Mouse (Mus musculus): Measurements from ENCODE around the gene Pygb. TPM values are rescaled to one million over a fixed set of nuclear protein-coding genes. Genes with fewer than 3 reads are reported as not detected.

Pygb gene
- total and polyA plus RNA-seq, 2 experiments from 2014 or later = 282 to 581 TPM

- Histone ChIP-seq H3K27ac (ENCODE audit: low read depth) (no peak overlapping the region), H3K4me2 (ENCODE audit: low read depth, low read length) (no peak overlapping the region), H3K36me3 (replicated peaks; ENCODE audit: control insufficient read depth, insufficient read depth, low read length) (no peaks in the 10 kb centered on the region), H3K4me3 (ENCODE audit: low read depth, low read length) (no peak overlapping the region), H3K27me3 (ENCODE audit: control insufficient read depth, insufficient read depth, low read length) (no peaks in the 10 kb centered on the region), H3K9ac (replicated peaks; ENCODE audit: low read depth, low read length) (no peak overlapping the region), H3K4me1 (ENCODE audit: control insufficient read depth, insufficient read depth) (no peaks in the 10 kb centered on the region), H3K9me3 (replicated peaks; ENCODE audit: control insufficient read depth, low read length) (no peaks in the 10 kb centered on the region)
- TF ChIP-seq CTCF (IDR thresholded peaks at IDR 0.05; ENCODE audit: low read depth) = no peak
- TF ChIP-seq EP300 (IDR thresholded peaks at IDR 0.05; ENCODE audit: low read depth) = no peak
- DNase-seq (ENCODE audit: low spot score) = no peak
- 76% methylated on average over 1 of the region's 1 CpGs for WGBS
- ATAC-seq (ENCODE audit: insufficient read depth, low read depth) = no peak
These were observed 88.0 kb downstream of the Pygb start for GRCm38 (mm10) chr2:150874508-150874907.

- Histone ChIP-seq H3K4me1 (ENCODE audit: control insufficient read depth, insufficient read depth) (no peaks in the 10 kb centered on the region), H3K4me2 (ENCODE audit: low read depth, low read length) (no peak overlapping the region), H3K4me3 (ENCODE audit: low read depth, low read length) (no peak overlapping the region), H3K9ac (replicated peaks; ENCODE audit: low read depth, low read length) (no peak overlapping the region), H3K36me3 (replicated peaks; ENCODE audit: control insufficient read depth, insufficient read depth, low read length) (no peaks in the 10 kb centered on the region), H3K27me3 (ENCODE audit: control insufficient read depth, insufficient read depth, low read length) (no peaks in the 10 kb centered on the region), H3K9me3 (replicated peaks; ENCODE audit: control insufficient read depth, low read length) (no peaks in the 10 kb centered on the region), H3K27ac (ENCODE audit: low read depth) (no peak overlapping the region)
- no peak for DNase-seq (ENCODE audit: low spot score)
- no peak for ATAC-seq (ENCODE audit: insufficient read depth, low read depth)
- 96% methylated on average over 1 of the region's 1 CpGs for WGBS
- TF ChIP-seq EP300 (IDR thresholded peaks at IDR 0.05; ENCODE audit: low read depth) (no peak), CTCF (IDR thresholded peaks at IDR 0.05; ENCODE audit: low read depth) (no peak)
These were observed 88.7 kb downstream of the Pygb start for GRCm38 (mm10) chr2:150875226-150875625.

- ATAC-seq (ENCODE audit: insufficient read depth, low read depth) (no peak), DNase-seq (ENCODE audit: low spot score) (no peak)
- no peak overlapping the region for H3K4me2 ChIP-seq (ENCODE audit: low read depth, low read length)
- no peaks in the 10 kb centered on the region for H3K4me1 ChIP-seq (ENCODE audit: control insufficient read depth, insufficient read depth)
- no peak overlapping the region for H3K9ac ChIP-seq (replicated peaks; ENCODE audit: low read depth, low read length)
- H3K4me3 ChIP-seq (ENCODE audit: low read depth, low read length) = no peak overlapping the region
- H3K9me3 ChIP-seq (replicated peaks; ENCODE audit: control insufficient read depth, low read length) = no peaks in the 10 kb centered on the region
- H3K27ac ChIP-seq (ENCODE audit: low read depth) = no peak overlapping the region
- H3K27me3 ChIP-seq (ENCODE audit: control insufficient read depth, insufficient read depth, low read length) = no peaks in the 10 kb centered on the region
- H3K36me3 ChIP-seq (replicated peaks; ENCODE audit: control insufficient read depth, insufficient read depth, low read length) = no peaks in the 10 kb centered on the region
- 90% methylated on average over 4 of the region's 4 CpGs for WGBS
- TF ChIP-seq CTCF (IDR thresholded peaks at IDR 0.05; ENCODE audit: low read depth) = no peak
These were observed 91.0 kb downstream of the Pygb start for GRCm38 (mm10) chr2:150877561-150877960.

Other genes with a start within 250 kb of the Pygb start
- not detected in 2 replicates for gene Cst7, start 216.3 kb upstream of the Pygb start, total RNA-seq (2014; rRNA removed; ENCODE audit: low replicate concordance)
- 0.12 and 0.16 TPM in 2 replicates for gene Cst7, start 216.3 kb upstream of the Pygb start, polyA plus RNA-seq (2015; fragmentation: Nextera tagmentation; extraction: Ambion mirVana)
- gene Apmap, start 178.2 kb upstream of the Pygb start, total RNA-seq (2014; rRNA removed; ENCODE audit: low replicate concordance) = 8.5 and 14.4 TPM in 2 replicates
- 19.0 and 19.8 TPM in 2 replicates for gene Apmap, start 178.2 kb upstream of the Pygb start, polyA plus RNA-seq (2015; fragmentation: Nextera tagmentation; extraction: Ambion mirVana)
- gene Acss1, start 118.2 kb upstream of the Pygb start, total RNA-seq (2014; rRNA removed; ENCODE audit: low replicate concordance) = 43.0 and 59.2 TPM in 2 replicates
- 17.0 and 18.5 TPM in 2 replicates for gene Acss1, start 118.2 kb upstream of the Pygb start, polyA plus RNA-seq (2015; fragmentation: Nextera tagmentation; extraction: Ambion mirVana)
- gene Vsx1, start 97.4 kb upstream of the Pygb start, total RNA-seq (2014; rRNA removed; ENCODE audit: low replicate concordance) = not detected in 2 replicates
- not detected in 2 replicates for gene Vsx1, start 97.4 kb upstream of the Pygb start, polyA plus RNA-seq (2015; fragmentation: Nextera tagmentation; extraction: Ambion mirVana)
- 16.9 and 25.8 TPM in 2 replicates for gene Entpd6, start 37.7 kb upstream of the Pygb start, total RNA-seq (2014; rRNA removed; ENCODE audit: low replicate concordance)
- 17.3 and 17.4 TPM in 2 replicates for gene Entpd6, start 37.7 kb upstream of the Pygb start, polyA plus RNA-seq (2015; fragmentation: Nextera tagmentation; extraction: Ambion mirVana)
- 32.6 and 41.4 TPM in 2 replicates for gene Abhd12, start 118.0 kb downstream of the Pygb start, total RNA-seq (2014; rRNA removed; ENCODE audit: low replicate concordance)
- 31.5 and 34.0 TPM in 2 replicates for gene Abhd12, start 118.0 kb downstream of the Pygb start, polyA plus RNA-seq (2015; fragmentation: Nextera tagmentation; extraction: Ambion mirVana)
- gene Gins1, start 118.7 kb downstream of the Pygb start, total RNA-seq (2014; rRNA removed; ENCODE audit: low replicate concordance) = 1.6 and 33.1 TPM in 2 replicates
- 7.8 and 10.0 TPM in 2 replicates for gene Gins1, start 118.7 kb downstream of the Pygb start, polyA plus RNA-seq (2015; fragmentation: Nextera tagmentation; extraction: Ambion mirVana)

Measured in heart, postnatal 0 days (tissue).